Mouse (Mus musculus): ENCODE measurements around the gene Rpl38. TPM values are rescaled to one million over a fixed set of nuclear protein-coding genes. Genes with fewer than 3 reads are reported as not detected.
A peak's percentile ranks its signal among the peaks of the same experiment; 100 is the strongest.
"Not testable (repeated sequence)": the region's sequence is repeated elsewhere in the genome, so short reads cannot be mapped to it uniquely, and the experiment has no call there.

Rpl38 gene
- polyA plus RNA-seq, 1 experiment from 2014 or later, result 869 TPM

- WGBS, result 11% methylated on average over 13 of the region's 13 CpGs
- Histone ChIP-seq H3K27ac (no peak overlapping the region), H3K4me2 (replicated peaks) (no peak overlapping the region), H3K4me3 (replicated peaks; ENCODE audit: low read length) (no peak overlapping the region), H3K36me3 (replicated peaks; ENCODE audit: control insufficient read depth, insufficient read depth) (peaks cover 16% of the 10 kb centered on the region), H3K9me3 (ENCODE audit: control insufficient read depth, low read length) (no peaks in the 10 kb centered on the region), H3K27me3 (ENCODE audit: control insufficient read depth, insufficient read depth, low read length) (no peaks in the 10 kb centered on the region), H3K9ac (no peak overlapping the region), H3K4me1 (replicated peaks; ENCODE audit: control insufficient read depth, insufficient read depth, low read length) (peaks cover 15% of the 10 kb centered on the region)
- DNase-seq (ENCODE audit: low spot score) (no peak), ATAC-seq (ENCODE audit: low FRiP score) (no peak)
Observed at GRCm38 (mm10) chr11:114666786-114667185, 1.5 kb upstream of the Rpl38 start.

- DNase-seq (ENCODE audit: low spot score), result no peak
- Histone ChIP-seq H3K9me3 (ENCODE audit: control insufficient read depth, low read length) (no peaks in the 10 kb centered on the region), H3K9ac (no peak overlapping the region), H3K4me3 (replicated peaks; ENCODE audit: low read length) (no peak overlapping the region), H3K4me2 (replicated peaks) (no peak overlapping the region), H3K27ac (no peak overlapping the region), H3K27me3 (ENCODE audit: control insufficient read depth, insufficient read depth, low read length) (no peaks in the 10 kb centered on the region), H3K4me1 (replicated peaks; ENCODE audit: control insufficient read depth, insufficient read depth, low read length) (peaks cover 15% of the 10 kb centered on the region), H3K36me3 (replicated peaks; ENCODE audit: control insufficient read depth, insufficient read depth) (peaks cover 22% of the 10 kb centered on the region)
- WGBS, result 60% methylated on average over 16 of the region's 18 CpGs
- no peak for ATAC-seq (ENCODE audit: low FRiP score)
Observed at GRCm38 (mm10) chr11:114667236-114667931, 940 bp upstream of the Rpl38 start.

- WGBS, result 27% methylated on average over 11 of the region's 11 CpGs
- H3K27me3 ChIP-seq (ENCODE audit: control insufficient read depth, insufficient read depth, low read length); H3K9ac ChIP-seq; H3K9me3 ChIP-seq (ENCODE audit: control insufficient read depth, low read length); DNase-seq (ENCODE audit: low spot score); H3K4me2 ChIP-seq (replicated peaks); H3K27ac ChIP-seq; H3K4me3 ChIP-seq (replicated peaks; ENCODE audit: low read length); ATAC-seq (ENCODE audit: low FRiP score): not testable (repeated sequence)
- peaks cover 15% of the 10 kb centered on the region for H3K4me1 ChIP-seq (replicated peaks; ENCODE audit: control insufficient read depth, insufficient read depth, low read length)
- H3K36me3 ChIP-seq (replicated peaks; ENCODE audit: control insufficient read depth, insufficient read depth), result peaks cover 28% of the 10 kb centered on the region
Observed at GRCm38 (mm10) chr11:114667932-114668285, 415 bp upstream of the Rpl38 start.

- ATAC-seq (ENCODE audit: low FRiP score) (peak; percentile 64), DNase-seq (ENCODE audit: low spot score) (peak; percentile 85)
- H3K27me3 ChIP-seq (ENCODE audit: control insufficient read depth, insufficient read depth, low read length), result no peaks in the 10 kb centered on the region
- H3K27ac ChIP-seq, result peak overlapping the region; percentile 91
- peak overlapping the region; percentile 65 for H3K4me2 ChIP-seq (replicated peaks)
- no peaks in the 10 kb centered on the region for H3K9me3 ChIP-seq (ENCODE audit: control insufficient read depth, low read length)
- peak overlapping the region; percentile 73 for H3K4me3 ChIP-seq (replicated peaks; ENCODE audit: low read length)
- H3K4me1 ChIP-seq (replicated peaks; ENCODE audit: control insufficient read depth, insufficient read depth, low read length), result peaks cover 15% of the 10 kb centered on the region
- under 1% methylated on average over 58 of the region's 60 CpGs for WGBS
- H3K36me3 ChIP-seq (replicated peaks; ENCODE audit: control insufficient read depth, insufficient read depth), result peaks cover 38% of the 10 kb centered on the region
- peak overlapping the region; percentile 90 for H3K9ac ChIP-seq
Observed at GRCm38 (mm10) chr11:114668741-114669623, 658 bp downstream of the Rpl38 start.

- WGBS, result 26% methylated on average over 12 of the region's 12 CpGs
Observed at GRCm38 (mm10) chr11:114669651-114670168, 1.4 kb downstream of the Rpl38 start.

GRCm38 (mm10) chr11:114671147-114671546, 2.8 kb downstream of the Rpl38 start:
- Histone ChIP-seq H3K9me3 (ENCODE audit: control insufficient read depth, low read length) (no peaks in the 10 kb centered on the region), H3K27ac (no peak overlapping the region), H3K4me1 (replicated peaks; ENCODE audit: control insufficient read depth, insufficient read depth, low read length) (peaks cover 27% of the 10 kb centered on the region), H3K4me3 (replicated peaks; ENCODE audit: low read length) (no peak overlapping the region), H3K9ac (no peak overlapping the region; the same call in 1 of the 2 replicates), H3K4me2 (replicated peaks) (no peak overlapping the region), H3K36me3 (replicated peaks; ENCODE audit: control insufficient read depth, insufficient read depth) (peaks cover 44% of the 10 kb centered on the region), H3K27me3 (ENCODE audit: control insufficient read depth, insufficient read depth, low read length) (peaks cover 2% of the 10 kb centered on the region; the same call in 1 of the 2 replicates)
- DNase-seq (ENCODE audit: low spot score) (no peak), ATAC-seq (ENCODE audit: low FRiP score) (no peak)
- WGBS, result 96% methylated on average over 5 of the region's 5 CpGs

More at GRCm38 (mm10) chr11:114669651-114670168, 1.4 kb downstream of the Rpl38 start:
- H3K9ac ChIP-seq, result peak overlapping the region; percentile 90
- H3K4me2 ChIP-seq (replicated peaks), result peak overlapping the region; percentile 65
- peaks cover 44% of the 10 kb centered on the region for H3K36me3 ChIP-seq (replicated peaks; ENCODE audit: control insufficient read depth, insufficient read depth)
- no peaks in the 10 kb centered on the region for H3K9me3 ChIP-seq (ENCODE audit: control insufficient read depth, low read length)
- H3K27ac ChIP-seq, result peak overlapping the region; percentile 91; the same call in 1 of the 2 replicates
- peak overlapping the region; percentile 73 for H3K4me3 ChIP-seq (replicated peaks; ENCODE audit: low read length)
- DNase-seq (ENCODE audit: low spot score) (no peak), ATAC-seq (ENCODE audit: low FRiP score) (no peak)
- H3K4me1 ChIP-seq (replicated peaks; ENCODE audit: control insufficient read depth, insufficient read depth, low read length), result peaks cover 15% of the 10 kb centered on the region
- no peaks in the 10 kb centered on the region for H3K27me3 ChIP-seq (ENCODE audit: control insufficient read depth, insufficient read depth, low read length)

GRCm38 (mm10) chr11:114672794-114673718, 4.7 kb downstream of the Rpl38 start:
- Histone ChIP-seq H3K27ac (peak overlapping the region; percentile 11; the same call in 1 of the 2 replicates), H3K4me1 (replicated peaks; ENCODE audit: control insufficient read depth, insufficient read depth, low read length) (peaks cover 27% of the 10 kb centered on the region), H3K9me3 (ENCODE audit: control insufficient read depth, low read length) (no peaks in the 10 kb centered on the region), H3K9ac (no peak overlapping the region), H3K4me3 (replicated peaks; ENCODE audit: low read length) (no peak overlapping the region), H3K27me3 (ENCODE audit: control insufficient read depth, insufficient read depth, low read length) (peaks cover 9% of the 10 kb centered on the region; the same call in 1 of the 2 replicates), H3K36me3 (replicated peaks; ENCODE audit: control insufficient read depth, insufficient read depth) (peaks cover 44% of the 10 kb centered on the region), H3K4me2 (replicated peaks) (no peak overlapping the region)
- ATAC-seq (ENCODE audit: low FRiP score) (no peak), DNase-seq (ENCODE audit: low spot score) (peak; percentile 71)
- WGBS, result 57% methylated on average over 9 of the region's 9 CpGs

- H3K36me3 ChIP-seq (replicated peaks; ENCODE audit: control insufficient read depth, insufficient read depth), result peaks cover 44% of the 10 kb centered on the region
- H3K4me2 ChIP-seq (replicated peaks), result no peak overlapping the region
- H3K27ac ChIP-seq, result peak overlapping the region; percentile 11; the same call in 1 of the 2 replicates
- peaks cover 9% of the 10 kb centered on the region; the same call in 1 of the 2 replicates for H3K27me3 ChIP-seq (ENCODE audit: control insufficient read depth, insufficient read depth, low read length)
- H3K4me3 ChIP-seq (replicated peaks; ENCODE audit: low read length), result no peak overlapping the region
- H3K4me1 ChIP-seq (replicated peaks; ENCODE audit: control insufficient read depth, insufficient read depth, low read length), result peaks cover 27% of the 10 kb centered on the region
- no peak for DNase-seq (ENCODE audit: low spot score)
- WGBS, result 76% methylated on average over 2 of the region's 2 CpGs
- ATAC-seq (ENCODE audit: low FRiP score), result no peak
- no peak overlapping the region; the same call in 1 of the 2 replicates for H3K9ac ChIP-seq
- H3K9me3 ChIP-seq (ENCODE audit: control insufficient read depth, low read length), result no peaks in the 10 kb centered on the region
Observed at GRCm38 (mm10) chr11:114673719-114674050, 5.4 kb downstream of the Rpl38 start.
